In genomic region chr7:35000839-35001238, GRCm38 (mm10) we compare ENCODE assay signal across 9 mouse cellular contexts. TPM values are rescaled to one million over a fixed set of nuclear protein-coding genes. Genes with fewer than 3 reads are reported as not detected.
DNase-seq lines count a peak whose midpoint lies in the region; ATAC-seq and TF ChIP-seq lines count a peak whose summit lies in the region.
"Had no signal": no experiment of that assay in that cellular context is flagged by ENCODE, and none has a peak within 500 bp of the region (broad histone marks: within the 10 kb centered on the region; RNA-seq: fewer than 3 reads in every experiment).

No protein-coding gene starts in this region.

- no peak for TF ChIP-seq POLR2A in lung, adult 2 months (IDR thresholded peaks at IDR 0.05; ENCODE audit: borderline replicate concordance, extremely low read depth, low read depth, low read length)

- peak; percentile 76 to 81 for DNase-seq in cerebellum, postnatal 10 days
- DNase-seq in cerebellum, adult 9-11 months: no peak
- DNase-seq in right cerebral cortex, adult 2 months (ENCODE audit: low spot score in 2 of 2): peak; percentile 38 to 46
- DNase-seq in right cerebral cortex, postnatal 25 days: no peak
- peak; percentile 8 for DNase-seq in hindlimb bud, embryonic 11.5 days (ENCODE audit: extremely low spot score, low read depth, low spot score)
- peak; percentile 41 for DNase-seq in lung, adult 2 months
- peak; percentile 62 for DNase-seq in splenic B cell, adult 2 months (ENCODE audit: low read depth, low spot score)

- no peaks in the 10 kb centered on the region for H3K4me1 ChIP-seq in lung, adult 2 months (ENCODE audit: control insufficient read depth, insufficient read depth, low read length)
- H3K4me1 ChIP-seq: stomach, embryonic 15.5 days had no signal

- peak; percentile 66 for ATAC-seq in common myeloid progenitor, adult 5-6 weeks (replicated peaks; ENCODE audit: low read depth, poor library complexity, severe bottlenecking)

- no peak overlapping the region for H3K4me3 ChIP-seq in lung, adult 2 months (replicated peaks; ENCODE audit: extremely low read depth, low read depth, low read length)
- H3K4me3 ChIP-seq: stomach, embryonic 15.5 days had no signal

- H3K36me3 ChIP-seq in splenic B cell, adult 2 months (ENCODE audit: control insufficient read depth, insufficient read depth, low read length, poor library complexity, severe bottlenecking): no peaks in the 10 kb centered on the region
- H3K36me3 ChIP-seq: stomach, embryonic 15.5 days had no signal

- WGBS in lung, adult 2 months: 44% methylated on average over 6 of the region's 6 CpGs

- TF ChIP-seq CTCF in lung, adult 2 months (IDR thresholded peaks at IDR 0.05; ENCODE audit: insufficient read depth, low read length): peak; percentile 84

- H3K27me3 ChIP-seq in splenic B cell, adult 2 months (ENCODE audit: control insufficient read depth, insufficient read depth, low read length, poor library complexity, severe bottlenecking): no peaks in the 10 kb centered on the region
- H3K27me3 ChIP-seq: stomach, embryonic 15.5 days had no signal

RNA-seq across cellular contexts. Expression of gene Cebpg, which starts 55.5 kb away (rescaled TPM):
- 29.8 and 33.7 TPM in 2 replicates for total RNA-seq in common myeloid progenitor, adult 5-6 weeks (2017)
- polyA plus RNA-seq in lung, adult 2 months (2012; rRNA removed): 10.3 and 13.5 TPM in 2 replicates

Comparison
In these comparisons a context has a peak if more than half of its experiments do, and no peak if none do; other contexts are left out.
1. DNase-seq: peak in cerebellum, postnatal 10 days (2 of 2), right cerebral cortex, adult 2 months (2 of 2), hindlimb bud, embryonic 11.5 days (single experiment), lung, adult 2 months (single experiment) and splenic B cell, adult 2 months (single experiment); none in cerebellum, adult 9-11 months (single experiment) and right cerebral cortex, postnatal 25 days (single experiment).